Mouse (Mus musculus) limb, embryonic 12.5 days (tissue): ENCODE data around the gene Rapgef4. TPM values are rescaled to one million over a fixed set of nuclear protein-coding genes. Genes with fewer than 3 reads are reported as not detected.

Source experiments
- ATAC-seq: fragments of 200-750 bp; cut with Nextera tagmentation; 2 replicates; pipeline ENCODE4 v1.8.0; 2017; ENCODE audit warnings: low read depth, moderate TSS enrichment; ENCODE audit not compliant: insufficient number of reproducible peaks, insufficient read depth, low FRiP score, low TSS enrichment
- H3K27ac ChIP-seq: fragments of 300-500 bp; sonication (generic); 2 replicates; pipeline ENCODE4 v1.5.1; 2016; ENCODE audit warnings: mild to moderate bottlenecking, moderate library complexity
- H3K27me3 ChIP-seq: fragments of 300-500 bp; sonication (generic); 2 replicates; pipeline ENCODE4 v1.6.1; 2016; ENCODE audit warnings: mild to moderate bottlenecking, moderate library complexity
- H3K36me3 ChIP-seq: fragments of 300-500 bp; sonication (generic); 2 replicates; pipeline ENCODE4 v1.6.1; 2016; ENCODE audit warnings: mild to moderate bottlenecking, moderate library complexity
- H3K4me1 ChIP-seq: fragments of 300-500 bp; sonication (generic); replicated peaks from 2 replicates; pipeline ENCODE4 v1.6.1; 2016
- H3K4me2 ChIP-seq: fragments of 300-500 bp; sonication (generic); 2 replicates; pipeline ENCODE4 v1.6.1; 2016; ENCODE audit warnings: mild to moderate bottlenecking, moderate library complexity
- H3K4me3 ChIP-seq: fragments of 300-500 bp; sonication (generic); replicated peaks from 2 replicates; pipeline ENCODE4 v1.5.1; 2016; ENCODE audit warnings: mild to moderate bottlenecking
- H3K9ac ChIP-seq: fragments of 300-500 bp; sonication (generic); replicated peaks from 2 replicates; pipeline ENCODE4 v1.6.1; 2016; ENCODE audit warnings: mild to moderate bottlenecking, moderate library complexity
- H3K9me3 ChIP-seq: fragments of 300-500 bp; sonication (generic); 2 replicates; pipeline ENCODE4 v1.6.1; 2016; ENCODE audit warnings: mild to moderate bottlenecking, moderate library complexity
- WGBS: fragments of 180-500 bp; shearing (Covaris S2); methylation state at CpG from one replicate; pipeline ENCODE4 v1.1.7; 2016; 5-methylcytosine and 5-hydroxymethylcytosine counted together
- polyA plus RNA-seq: library from polyadenylated mRNA; unstranded; fragments of >200 nt; fragmentation: Nextera tagmentation; extraction: Ambion mirVana; gene quantifications from 2 replicates; pipeline ENCODE4 v1.2.1, GENCODE M21; 2016

Gene Rapgef4
- polyA plus RNA-seq, 1 experiment from 2014 or later = 2.1 TPM

DNA sequence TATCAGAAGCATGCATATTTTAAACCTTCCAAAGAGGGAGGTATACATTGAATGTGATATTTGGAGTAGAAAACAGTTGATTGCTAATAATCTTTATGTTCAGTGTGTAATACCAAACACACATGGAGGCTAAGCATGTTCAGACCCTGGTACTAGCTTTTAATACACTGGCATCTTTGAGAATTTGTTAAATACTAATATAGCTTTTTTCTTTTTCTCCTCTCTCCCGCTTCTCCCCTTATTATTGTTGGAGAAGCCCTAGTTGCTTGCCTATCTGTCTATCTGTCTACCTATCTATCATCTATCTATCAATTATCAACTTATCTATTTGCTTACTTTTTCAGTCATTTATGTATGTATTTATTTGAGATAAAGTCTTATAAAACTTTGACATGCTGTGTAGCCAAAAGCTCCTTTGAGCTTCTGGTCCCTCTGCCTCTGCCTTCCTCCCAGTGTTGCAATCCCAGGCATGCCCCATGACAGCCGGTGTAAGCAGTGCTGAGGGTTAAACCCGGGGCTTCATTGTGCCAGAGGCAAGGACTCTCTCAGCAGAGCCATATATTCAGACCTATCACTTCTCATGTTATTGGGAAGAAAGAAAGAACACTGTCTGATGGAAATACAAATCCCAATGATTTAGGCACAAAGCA, 96.6 kb downstream of the Rapgef4 start:
- 71% methylated on average over 3 of the region's 3 CpGs for WGBS
- Histone ChIP-seq H3K27me3 (no peaks in the 10 kb centered on the region), H3K36me3 (no peaks in the 10 kb centered on the region), H3K27ac (no peak overlapping the region), H3K4me1 (no peaks in the 10 kb centered on the region), H3K4me3 (no peak overlapping the region), H3K9ac (no peak overlapping the region), H3K4me2 (no peak overlapping the region), H3K9me3 (no peaks in the 10 kb centered on the region)
- no peak for ATAC-seq

DNA sequence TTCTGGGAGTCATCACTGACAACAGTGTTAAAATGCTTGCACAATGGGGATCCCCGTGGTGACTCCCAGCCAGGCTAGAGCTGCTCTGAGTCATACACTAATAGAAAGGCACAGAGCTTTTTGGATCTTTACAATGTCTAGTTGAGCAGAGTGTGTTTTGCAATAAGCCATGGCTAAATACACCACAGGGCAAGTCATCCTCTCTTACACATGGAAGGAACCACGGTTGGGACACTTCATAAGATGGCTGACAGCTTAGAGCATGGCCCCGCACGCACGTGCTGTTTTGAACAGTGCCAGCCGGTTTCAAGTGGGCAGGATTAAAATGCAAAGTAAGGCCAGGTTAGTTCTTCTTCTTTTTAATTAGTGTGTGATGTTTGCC, 97.1 kb downstream of the Rapgef4 start:
- no peak overlapping the region for H3K27ac ChIP-seq
- no peaks in the 10 kb centered on the region for H3K27me3 ChIP-seq
- no peaks in the 10 kb centered on the region for H3K9me3 ChIP-seq
- H3K4me1 ChIP-seq = no peaks in the 10 kb centered on the region
- 84% methylated on average over 6 of the region's 6 CpGs for WGBS
- H3K9ac ChIP-seq = no peak overlapping the region
- no peak overlapping the region for H3K4me2 ChIP-seq
- H3K4me3 ChIP-seq = no peak overlapping the region
- no peak for ATAC-seq
- H3K36me3 ChIP-seq = no peaks in the 10 kb centered on the region

DNA sequence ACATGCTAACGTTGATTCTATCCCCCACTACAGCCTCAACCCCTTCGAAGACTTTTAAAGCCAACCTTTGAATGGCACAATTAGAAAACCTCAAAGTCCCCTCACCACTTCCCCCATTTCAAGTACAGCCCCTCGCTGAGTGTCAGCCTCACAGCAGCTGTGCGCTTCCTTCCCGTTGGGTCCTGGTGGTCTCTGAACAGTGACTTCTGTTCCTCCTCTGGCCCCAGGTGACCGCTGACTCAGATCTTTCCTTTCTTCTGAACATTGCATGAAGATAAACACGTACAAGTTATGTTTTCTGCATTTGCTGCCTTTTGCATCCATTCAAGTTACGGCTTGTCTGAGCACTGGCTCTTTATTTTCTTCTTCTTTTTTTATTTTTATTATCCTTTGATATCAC, 98.1 kb downstream of the Rapgef4 start:
- Histone ChIP-seq H3K4me2 (no peak overlapping the region), H3K4me3 (no peak overlapping the region), H3K27ac (no peak overlapping the region), H3K9me3 (no peaks in the 10 kb centered on the region), H3K27me3 (no peaks in the 10 kb centered on the region), H3K9ac (no peak overlapping the region), H3K4me1 (no peaks in the 10 kb centered on the region), H3K36me3 (no peaks in the 10 kb centered on the region)
- 77% methylated on average over 8 of the region's 8 CpGs for WGBS
- ATAC-seq = no peak

DNA sequence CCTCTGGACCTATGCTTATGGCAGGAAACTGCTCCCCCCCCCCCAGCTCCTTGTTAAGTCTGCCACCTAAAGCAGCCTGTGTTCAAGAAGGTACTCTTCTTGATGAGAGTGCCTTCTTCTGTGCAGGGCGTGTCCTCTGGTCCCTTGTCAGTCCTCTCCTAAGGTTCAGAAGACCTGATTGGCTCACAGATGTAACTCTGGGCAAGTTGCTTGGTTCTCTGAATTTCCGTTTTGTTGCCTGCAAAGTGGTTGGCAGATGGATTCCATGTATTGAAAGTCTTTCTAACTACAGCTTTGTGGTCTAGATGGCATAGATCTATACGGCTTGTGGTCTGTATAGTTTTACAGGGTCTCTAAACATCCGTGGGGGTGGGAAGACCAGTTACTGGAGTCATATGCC, 101.8 kb downstream of the Rapgef4 start:
- WGBS = 85% methylated on average over 4 of the region's 4 CpGs
- H3K27ac ChIP-seq = no peak overlapping the region

DNA sequence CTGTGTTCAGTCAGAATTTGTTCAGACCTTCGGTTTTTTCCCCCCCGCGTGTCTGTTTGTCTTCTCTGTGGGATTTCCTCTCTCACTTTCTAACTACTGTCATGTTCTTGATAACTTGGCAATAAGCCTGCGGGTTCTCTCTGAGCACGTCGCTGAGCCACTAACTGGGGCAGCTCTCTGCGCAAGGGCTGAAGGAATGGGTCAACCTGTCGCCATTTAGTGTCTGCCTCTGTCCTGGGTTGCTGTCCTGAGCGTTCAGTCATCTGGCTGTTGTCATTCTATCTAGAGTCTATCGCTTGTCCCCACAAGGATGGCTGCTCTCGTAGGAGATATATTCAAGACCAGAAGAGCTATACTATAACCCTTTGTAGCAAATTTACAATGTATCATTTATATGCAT, 107.8 kb downstream of the Rapgef4 start:
- Histone ChIP-seq H3K4me3 (no peak overlapping the region), H3K36me3 (no peaks in the 10 kb centered on the region), H3K27ac (no peak overlapping the region), H3K9ac (no peak overlapping the region), H3K4me1 (peaks cover 10% of the 10 kb centered on the region; the same call in 1 of the 2 replicates), H3K27me3 (no peaks in the 10 kb centered on the region), H3K4me2 (no peak overlapping the region), H3K9me3 (0 out of 2 replicates have a peak, but pooled peaks cover 3% of the 10 kb centered on the region)
- no peak for ATAC-seq
- 92% methylated on average over 11 of the region's 11 CpGs for WGBS

More for the DNA sequence above, 101.8 kb downstream of the Rapgef4 start:
- Histone ChIP-seq H3K4me2 (no peak overlapping the region), H3K4me1 (no peaks in the 10 kb centered on the region), H3K4me3 (no peak overlapping the region), H3K36me3 (no peaks in the 10 kb centered on the region), H3K9ac (no peak overlapping the region), H3K9me3 (no peaks in the 10 kb centered on the region), H3K27me3 (no peaks in the 10 kb centered on the region)
- ATAC-seq = no peak

DNA sequence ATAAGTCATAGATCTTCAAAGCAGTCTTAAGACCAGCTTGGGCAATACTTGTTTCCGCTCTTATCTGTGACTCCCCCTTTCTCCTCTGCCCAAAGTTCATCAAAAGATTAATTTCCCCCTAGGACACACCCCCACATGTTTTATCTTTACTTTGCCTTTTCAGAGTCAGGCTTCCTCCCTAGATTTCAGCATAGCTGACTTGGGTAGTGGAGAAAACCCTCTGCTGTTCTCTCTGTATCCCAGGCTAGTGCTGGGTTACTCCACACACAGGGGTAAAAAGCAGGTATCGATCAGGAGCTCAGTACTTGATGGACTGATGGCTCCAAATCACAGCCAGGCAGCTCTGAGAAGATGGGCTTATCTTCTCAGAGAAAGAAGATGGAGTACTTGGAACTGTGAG, 109.0 kb downstream of the Rapgef4 start:
- no peak overlapping the region for H3K4me2 ChIP-seq
- H3K4me1 ChIP-seq = peaks cover 10% of the 10 kb centered on the region; the same call in 1 of the 2 replicates
- H3K9ac ChIP-seq = no peak overlapping the region
- no peak overlapping the region for H3K4me3 ChIP-seq
- 0 out of 2 replicates have a peak, but pooled peaks cover 3% of the 10 kb centered on the region for H3K9me3 ChIP-seq
- no peak overlapping the region for H3K27ac ChIP-seq
- ATAC-seq = no peak
- 89% methylated on average over 2 of the region's 2 CpGs for WGBS
- no peaks in the 10 kb centered on the region; the same call in 1 of the 2 replicates for H3K27me3 ChIP-seq
- H3K36me3 ChIP-seq = no peaks in the 10 kb centered on the region

DNA sequence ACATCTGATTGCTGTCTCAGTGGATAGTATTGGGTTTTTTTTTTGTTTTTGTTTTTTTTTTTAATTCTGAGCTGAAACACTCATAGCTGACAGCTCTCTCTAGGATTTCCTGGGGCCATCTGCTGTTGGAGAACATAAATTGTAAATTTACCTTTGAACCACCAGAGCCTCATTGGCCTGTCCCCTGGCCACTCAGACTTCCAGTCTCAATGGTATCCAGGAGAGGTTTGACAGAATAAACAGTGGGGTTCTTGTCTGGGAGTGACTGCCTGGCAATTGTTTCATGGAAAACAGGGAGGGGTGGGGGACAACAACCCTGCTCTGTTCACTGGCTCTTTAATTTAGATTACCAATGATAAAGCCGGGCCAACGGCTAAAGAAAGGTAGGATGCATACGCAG, 111.0 kb downstream of the Rapgef4 start:
- no peaks in the 10 kb centered on the region for H3K36me3 ChIP-seq
- no peak overlapping the region for H3K9ac ChIP-seq
- no peaks in the 10 kb centered on the region; the same call in 1 of the 2 replicates for H3K27me3 ChIP-seq
- peaks cover 10% of the 10 kb centered on the region; the same call in 1 of the 2 replicates for H3K4me1 ChIP-seq
- 0 out of 2 replicates have a peak, but pooled peaks cover 3% of the 10 kb centered on the region for H3K9me3 ChIP-seq
- 53% methylated on average over 3 of the region's 3 CpGs for WGBS
- no peak overlapping the region for H3K4me3 ChIP-seq
- no peak for ATAC-seq
- no peak overlapping the region for H3K4me2 ChIP-seq
- no peak overlapping the region for H3K27ac ChIP-seq

DNA sequence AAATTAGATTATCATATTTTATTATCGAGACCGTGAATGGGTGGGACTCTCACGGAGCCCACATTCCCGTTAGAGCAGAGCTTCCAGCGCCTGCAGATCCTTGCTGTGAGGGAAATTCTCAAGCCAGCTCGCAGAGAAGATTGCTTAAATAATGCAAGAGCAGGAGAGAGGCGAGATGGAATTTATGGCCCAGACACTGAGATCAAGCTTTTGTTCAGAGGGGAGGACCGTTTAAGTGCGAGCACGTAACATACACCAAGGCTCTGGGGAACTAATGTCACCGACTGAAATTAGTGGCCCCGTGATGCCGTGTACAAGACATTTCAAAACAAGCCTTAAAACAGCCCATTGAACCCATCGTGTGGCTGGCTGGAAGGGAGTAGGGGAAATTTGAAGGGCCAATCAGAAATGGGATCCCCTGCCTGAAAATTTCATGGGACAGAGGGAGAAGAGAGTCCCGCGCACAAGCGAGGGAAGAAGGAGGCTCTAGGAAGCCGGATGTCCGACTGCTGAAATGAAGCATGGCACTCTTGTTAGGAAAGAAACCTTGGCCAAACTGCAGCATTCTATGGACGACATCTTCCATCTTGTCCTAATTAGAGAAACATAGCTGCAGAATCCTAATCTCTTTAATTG, 112.5 kb downstream of the Rapgef4 start:
- WGBS = 54% methylated on average over 20 of the region's 20 CpGs
- no peaks in the 10 kb centered on the region for H3K36me3 ChIP-seq
- H3K9ac ChIP-seq = no peak overlapping the region
- H3K4me1 ChIP-seq = peaks cover 10% of the 10 kb centered on the region; the same call in 1 of the 2 replicates
- H3K4me3 ChIP-seq = no peak overlapping the region
- ATAC-seq = no peak
- no peak overlapping the region for H3K27ac ChIP-seq
- H3K4me2 ChIP-seq = peak overlapping the region; percentile 7; the same call in 1 of the 2 replicates
- H3K27me3 ChIP-seq = no peaks in the 10 kb centered on the region; the same call in 1 of the 2 replicates
- H3K9me3 ChIP-seq = 0 out of 2 replicates have a peak, but pooled peaks cover under 1% of the 10 kb centered on the region

DNA sequence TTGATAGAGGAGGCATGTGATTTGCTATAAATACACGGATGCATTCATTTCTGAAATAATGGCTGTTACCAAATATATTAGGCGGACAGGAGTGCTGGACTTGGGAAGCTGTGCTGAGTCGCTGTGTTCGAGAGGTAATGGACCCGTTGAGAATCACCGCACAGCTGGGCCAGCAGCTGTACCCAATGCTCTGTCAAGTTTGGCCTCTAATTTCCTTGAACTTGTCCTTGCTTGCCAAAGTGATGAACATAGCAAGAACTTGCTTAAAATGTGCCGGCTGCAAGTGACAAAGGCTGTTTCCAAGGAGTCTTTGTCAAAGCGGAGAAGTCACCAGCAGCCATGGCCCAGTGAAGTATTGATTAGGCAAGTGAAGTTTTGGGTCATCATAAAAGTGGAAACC, 113.0 kb downstream of the Rapgef4 start:
- no peak overlapping the region for H3K4me2 ChIP-seq
- WGBS = 86% methylated on average over 8 of the region's 8 CpGs
- H3K4me1 ChIP-seq = peaks cover 10% of the 10 kb centered on the region; the same call in 1 of the 2 replicates

DNA sequence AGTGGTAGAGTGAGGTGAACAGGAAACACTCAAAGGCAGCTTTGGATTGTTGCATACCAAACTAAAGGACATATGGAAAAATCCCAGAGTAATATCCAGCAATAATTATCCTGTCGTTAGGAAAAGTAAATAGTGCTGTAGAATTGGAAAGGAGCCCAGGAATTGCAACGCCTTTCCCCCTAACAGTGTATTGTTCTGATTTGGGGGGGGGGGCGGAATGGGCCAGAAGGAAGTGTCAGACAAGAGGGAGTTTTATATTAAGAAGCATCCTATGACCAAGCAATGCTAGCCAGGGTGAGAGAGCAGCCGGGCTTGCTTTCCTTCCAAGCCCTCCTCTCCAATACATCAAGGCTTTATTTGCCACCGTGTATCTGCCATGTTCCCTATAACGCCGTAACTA, 113.4 kb downstream of the Rapgef4 start:
- H3K4me2 ChIP-seq = no peak overlapping the region
- no peak for ATAC-seq
- peaks cover 10% of the 10 kb centered on the region; the same call in 1 of the 2 replicates for H3K4me1 ChIP-seq
- H3K27ac ChIP-seq = no peak overlapping the region
- WGBS = 83% methylated on average over 7 of the region's 7 CpGs
- H3K9ac ChIP-seq = no peak overlapping the region
- H3K9me3 ChIP-seq = no peaks in the 10 kb centered on the region
- H3K27me3 ChIP-seq = no peaks in the 10 kb centered on the region; the same call in 1 of the 2 replicates
- H3K4me3 ChIP-seq = no peak overlapping the region
- H3K36me3 ChIP-seq = no peaks in the 10 kb centered on the region

More for the DNA sequence above, 113.0 kb downstream of the Rapgef4 start:
- Histone ChIP-seq H3K9me3 (no peaks in the 10 kb centered on the region), H3K9ac (no peak overlapping the region), H3K4me3 (no peak overlapping the region), H3K27ac (no peak overlapping the region), H3K36me3 (no peaks in the 10 kb centered on the region), H3K27me3 (no peaks in the 10 kb centered on the region; the same call in 1 of the 2 replicates)
- no peak for ATAC-seq

DNA sequence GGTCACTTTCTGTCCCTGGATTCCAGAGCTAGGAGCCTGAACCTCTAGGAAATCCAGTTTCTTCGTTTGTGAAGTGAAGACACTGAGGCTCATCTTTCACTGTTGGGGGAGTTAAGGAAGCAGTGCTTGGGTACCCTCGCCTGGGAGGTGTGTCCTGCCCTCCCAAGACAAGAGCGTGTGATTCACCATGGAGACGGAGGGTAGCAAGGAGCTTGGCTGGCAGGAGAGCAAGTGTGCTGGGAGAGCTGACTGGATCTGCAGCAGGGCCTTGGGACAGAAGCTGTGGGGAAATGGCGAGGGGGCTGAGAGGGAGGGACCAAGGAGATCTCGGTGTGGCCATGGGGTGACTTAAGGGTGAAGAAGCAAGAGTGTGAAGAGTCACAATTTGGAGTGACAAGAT, 114.0 kb downstream of the Rapgef4 start:
- Histone ChIP-seq H3K9me3 (no peaks in the 10 kb centered on the region), H3K4me3 (no peak overlapping the region), H3K27ac (no peak overlapping the region), H3K4me1 (peaks cover 10% of the 10 kb centered on the region; the same call in 1 of the 2 replicates), H3K36me3 (no peaks in the 10 kb centered on the region), H3K27me3 (no peaks in the 10 kb centered on the region; the same call in 1 of the 2 replicates), H3K4me2 (no peak overlapping the region), H3K9ac (no peak overlapping the region)
- ATAC-seq = no peak
- WGBS = 54% methylated on average over 6 of the region's 6 CpGs
